Mouse (Mus musculus): ENCODE results near the gene Sh3gl1. TPM values are rescaled to one million over a fixed set of nuclear protein-coding genes. Genes with fewer than 3 reads are reported as not detected.

Gene Sh3gl1
- polyA plus RNA-seq, 1 experiment from 2014 or later = 97.1 TPM

DNA sequence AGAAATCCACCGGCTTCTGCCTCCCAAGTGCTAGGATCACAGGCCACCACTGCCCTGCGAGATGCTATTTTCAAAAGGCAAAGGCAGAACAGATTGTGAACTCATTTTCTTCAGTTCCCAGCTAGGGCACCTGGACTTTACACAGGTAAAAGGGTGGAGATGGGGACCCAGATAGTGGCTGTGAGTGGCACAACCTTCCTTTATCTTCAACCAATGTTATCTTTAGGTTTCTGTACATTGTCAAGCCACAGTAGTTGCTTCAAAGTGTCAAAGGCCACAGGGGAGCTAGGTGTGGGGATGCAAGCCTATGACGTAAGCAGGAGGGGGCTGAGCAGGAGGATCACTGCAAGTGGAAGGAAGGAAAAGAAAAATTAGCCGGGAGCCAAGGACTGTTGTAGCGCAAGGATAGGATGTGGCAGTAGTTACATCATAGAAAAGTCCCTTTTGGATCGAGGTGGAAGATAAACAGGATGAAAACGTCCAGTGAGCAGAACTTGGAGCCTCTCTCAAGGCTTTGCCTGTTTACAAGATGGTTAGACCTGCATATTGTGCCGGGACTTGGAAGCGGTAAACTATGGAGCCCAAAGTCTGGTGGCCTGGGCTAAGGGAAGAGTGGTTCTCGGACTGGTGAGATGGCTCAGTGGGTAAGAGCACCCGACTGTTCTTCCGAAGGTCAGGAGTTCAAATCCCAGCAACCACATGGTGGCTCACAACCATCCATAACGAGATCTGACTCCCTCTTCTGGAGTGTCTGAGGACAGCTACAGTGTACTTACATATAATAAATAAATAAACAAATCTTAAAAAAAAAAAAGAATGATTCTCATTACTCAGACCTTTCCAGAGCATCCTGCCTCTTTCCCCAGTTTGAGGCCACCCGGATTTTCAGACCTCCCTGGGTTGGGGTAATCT, 28.7 kb downstream of the Sh3gl1 start:
- H3K9ac ChIP-seq (replicated peaks; ENCODE audit: low read depth) = no peak overlapping the region

GRCm38 (mm10) chr17:56006956-56007355, 29.5 kb downstream of the Sh3gl1 start:
- WGBS = 47% methylated on average over 10 of the region's 10 CpGs
- H3K36me3 ChIP-seq (ENCODE audit: insufficient read depth, low read length) = no peaks in the 10 kb centered on the region
- H3K27me3 ChIP-seq (replicated peaks; ENCODE audit: insufficient read depth, low read length) = no peaks in the 10 kb centered on the region
- TF ChIP-seq CTCF (IDR thresholded peaks at IDR 0.05) (no peak), EP300 (IDR thresholded peaks at IDR 0.05) (no peak)
- H3K27ac ChIP-seq (ENCODE audit: low read length) = no peak overlapping the region
- H3K4me2 ChIP-seq (replicated peaks; ENCODE audit: low read depth, low read length) = no peak overlapping the region
- no peak overlapping the region for H3K4me3 ChIP-seq (ENCODE audit: low read depth, low read length)
- H3K9me3 ChIP-seq (ENCODE audit: low read length) = no peaks in the 10 kb centered on the region
- DNase-seq (ENCODE audit: low spot score) = no peak
- H3K4me1 ChIP-seq (ENCODE audit: insufficient read depth, low read depth, low read length) = peaks cover 18% of the 10 kb centered on the region; the same call in 1 of the 2 replicates
- no peak for ATAC-seq
- no peak overlapping the region for H3K9ac ChIP-seq (replicated peaks; ENCODE audit: low read depth)

More for the DNA sequence above, 28.7 kb downstream of the Sh3gl1 start:
- Histone ChIP-seq H3K4me2 (replicated peaks; ENCODE audit: low read depth, low read length) (0 out of 2 replicates have a peak overlapping the region, but pooled peaks have one; percentile 99), H3K27ac (ENCODE audit: low read length) (peak overlapping the region; percentile 66), H3K4me3 (ENCODE audit: low read depth, low read length) (no peak overlapping the region), H3K4me1 (ENCODE audit: insufficient read depth, low read depth, low read length) (peaks cover 18% of the 10 kb centered on the region; the same call in 1 of the 2 replicates), H3K9me3 (ENCODE audit: low read length) (no peaks in the 10 kb centered on the region), H3K27me3 (replicated peaks; ENCODE audit: insufficient read depth, low read length) (no peaks in the 10 kb centered on the region), H3K36me3 (ENCODE audit: insufficient read depth, low read length) (no peaks in the 10 kb centered on the region)
- ATAC-seq (peak; percentile 5), DNase-seq (ENCODE audit: low spot score) (peak; percentile 30)
- WGBS = 15% methylated on average over 13 of the region's 14 CpGs
- TF ChIP-seq CTCF (IDR thresholded peaks at IDR 0.05) (no peak), EP300 (IDR thresholded peaks at IDR 0.05) (no peak)

GRCm38 (mm10) chr17:56005415-56006061, 30.9 kb downstream of the Sh3gl1 start, which contains the start of the genes Stap2 and Mpnd:
Gene Stap2 (minus strand): TSS chr17:56005584.
Gene Mpnd (plus strand): TSS chr17:56005711.
- Histone ChIP-seq H3K4me1 (ENCODE audit: insufficient read depth, low read depth, low read length) (peaks cover 17% of the 10 kb centered on the region; the same call in 1 of the 2 replicates), H3K4me3 (ENCODE audit: low read depth, low read length) (peak within 1 kb of the TSS; percentile 39), H3K9ac (replicated peaks; ENCODE audit: low read depth) (peak within 1 kb of the TSS; percentile 13; the same call in 1 of the 2 replicates), H3K9me3 (ENCODE audit: low read length) (no peaks in the 10 kb centered on the region), H3K4me2 (replicated peaks; ENCODE audit: low read depth, low read length) (peak within 1 kb of the TSS; percentile 55), H3K36me3 (ENCODE audit: insufficient read depth, low read length) (0 out of 2 replicates have a peak, but pooled peaks cover 6% of the 10 kb centered on the region), H3K27me3 (replicated peaks; ENCODE audit: insufficient read depth, low read length) (no peaks in the 10 kb centered on the region), H3K27ac (ENCODE audit: low read length) (peak within 1 kb of the TSS; percentile 58)
- WGBS = 21% methylated on average over 13 of the region's 13 CpGs
- TF ChIP-seq EP300 (IDR thresholded peaks at IDR 0.05) (peak; percentile 69), CTCF (IDR thresholded peaks at IDR 0.05) (no peak)
- DNase-seq (ENCODE audit: low spot score) (peak; percentile 90), ATAC-seq (peak; percentile 19; the same call in 1 of the 2 replicates)

DNA sequence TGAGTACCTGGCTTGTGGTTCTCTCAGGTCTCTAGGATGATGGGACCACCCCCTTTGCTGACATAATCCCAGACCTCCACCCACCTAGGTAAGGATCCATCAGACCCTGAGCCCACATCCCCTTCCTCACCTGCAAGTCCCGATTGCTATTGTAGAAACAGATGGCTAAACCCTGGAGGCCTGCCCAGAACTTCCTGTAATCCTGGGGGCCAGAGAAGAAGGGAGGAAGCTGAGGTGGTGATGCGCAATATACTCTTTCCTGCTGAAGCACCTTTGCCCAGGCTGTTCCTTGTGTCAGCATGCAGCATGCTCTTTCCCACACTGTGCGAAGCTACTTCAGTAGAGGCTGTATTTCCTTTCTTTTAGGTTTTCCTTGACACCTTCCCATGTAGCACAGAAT, 33.4 kb downstream of the Sh3gl1 start:
- Histone ChIP-seq H3K4me1 (ENCODE audit: insufficient read depth, low read depth, low read length) (peaks cover 7% of the 10 kb centered on the region; the same call in 1 of the 2 replicates), H3K27me3 (replicated peaks; ENCODE audit: insufficient read depth, low read length) (no peaks in the 10 kb centered on the region), H3K4me2 (replicated peaks; ENCODE audit: low read depth, low read length) (no peak overlapping the region), H3K36me3 (ENCODE audit: insufficient read depth, low read length) (0 out of 2 replicates have a peak, but pooled peaks cover 6% of the 10 kb centered on the region), H3K27ac (ENCODE audit: low read length) (no peak overlapping the region), H3K9me3 (ENCODE audit: low read length) (no peaks in the 10 kb centered on the region), H3K9ac (replicated peaks; ENCODE audit: low read depth) (no peak overlapping the region), H3K4me3 (ENCODE audit: low read depth, low read length) (no peak overlapping the region)
- no peak for DNase-seq (ENCODE audit: low spot score)
- 70% methylated on average over 3 of the region's 3 CpGs for WGBS
- no peak for ATAC-seq
- TF ChIP-seq EP300 (IDR thresholded peaks at IDR 0.05) = no peak
- no peak for TF ChIP-seq CTCF (IDR thresholded peaks at IDR 0.05)

DNA sequence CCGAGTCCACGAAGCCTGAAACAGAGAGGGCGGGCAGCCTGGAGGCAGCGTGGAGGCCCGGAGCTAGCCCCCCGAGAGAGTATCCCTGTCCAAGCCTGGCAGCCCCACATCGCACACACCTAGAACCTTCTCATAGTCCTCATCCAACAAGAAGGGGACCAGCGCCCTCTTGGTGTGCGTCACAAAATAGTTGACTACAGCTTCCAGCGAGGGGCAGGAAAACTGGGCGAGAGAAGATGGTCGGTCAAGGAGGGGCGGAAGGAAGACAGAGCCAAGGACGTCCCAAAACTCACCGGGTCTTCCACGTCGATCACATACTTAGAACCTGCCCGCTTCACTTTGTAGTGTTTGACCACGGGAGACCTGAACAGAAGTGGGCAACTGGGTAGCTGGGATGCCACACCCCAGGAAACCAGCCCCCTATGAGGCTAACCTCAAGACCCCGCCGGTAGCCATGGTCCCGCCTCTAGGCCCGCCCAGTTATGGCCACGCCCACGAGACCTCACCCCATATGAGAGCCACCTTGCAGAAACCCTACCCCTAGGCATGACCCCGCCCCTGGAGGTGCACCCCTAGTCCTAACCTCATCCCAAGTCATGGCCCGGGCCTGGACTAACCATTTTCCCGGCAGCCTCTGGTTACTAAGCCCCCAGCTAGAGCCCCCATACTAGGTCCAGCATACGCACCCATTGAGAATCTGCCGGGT, 36.5 kb downstream of the Sh3gl1 start:
- Histone ChIP-seq H3K4me2 (replicated peaks; ENCODE audit: low read depth, low read length) (no peak overlapping the region), H3K27me3 (replicated peaks; ENCODE audit: insufficient read depth, low read length) (no peaks in the 10 kb centered on the region), H3K36me3 (ENCODE audit: insufficient read depth, low read length) (0 out of 2 replicates have a peak, but pooled peaks cover 6% of the 10 kb centered on the region), H3K27ac (ENCODE audit: low read length) (no peak overlapping the region), H3K9me3 (ENCODE audit: low read length) (no peaks in the 10 kb centered on the region), H3K4me3 (ENCODE audit: low read depth, low read length) (no peak overlapping the region), H3K4me1 (ENCODE audit: insufficient read depth, low read depth, low read length) (no peaks in the 10 kb centered on the region), H3K9ac (replicated peaks; ENCODE audit: low read depth) (no peak overlapping the region)
- 19% methylated on average over 30 of the region's 30 CpGs for WGBS
- no peak for ATAC-seq
- no peak for TF ChIP-seq EP300 (IDR thresholded peaks at IDR 0.05)
- 0 out of 2 replicates have a peak, but pooled peaks have one; percentile 7 for TF ChIP-seq CTCF (IDR thresholded peaks at IDR 0.05)
- DNase-seq (ENCODE audit: low spot score) = no peak

All from lung, postnatal 0 days (tissue).